Mouse (Mus musculus): ENCODE results near the gene Olfr730. TPM values are rescaled to one million over a fixed set of nuclear protein-coding genes. Genes with fewer than 3 reads are reported as not detected.

The Olfr730 gene
- polyA plus RNA-seq (2015; fragmentation: Illumina TruSeq; extraction: RNeasy Lipid Tissue Mini Kit (QIAGEN cat#74804); ENCODE audit: insufficient read depth, low replicate concordance) = not detected

GRCm38 (mm10) chr14:50188098-50188497, at the start of gene Olfr730:
Gene Olfr730 (minus strand): TSS chr14:50188198.

GRCm38 (mm10) chr14:50152810-50153209, 35.2 kb downstream of the Olfr730 start, which contains the start of gene Olfr729:
Gene Olfr729 (minus strand): TSS chr14:50152910.

GRCm38 (mm10) chr14:50142580-50142979, 45.4 kb downstream of the Olfr730 start, which contains the start of gene Olfr728:
Gene Olfr728 (minus strand): TSS chr14:50142680.

Other genes starting within 250 kb of the Olfr730 start
- not detected for gene Olfr724, start 224.9 kb downstream of the Olfr730 start, polyA plus RNA-seq (2015; fragmentation: Illumina TruSeq; extraction: RNeasy Lipid Tissue Mini Kit (QIAGEN cat#74804); ENCODE audit: insufficient read depth, low replicate concordance)
- gene Olfr725, start 147.8 kb downstream of the Olfr730 start, polyA plus RNA-seq (2015; fragmentation: Illumina TruSeq; extraction: RNeasy Lipid Tissue Mini Kit (QIAGEN cat#74804); ENCODE audit: insufficient read depth, low replicate concordance) = not detected
- not detected for gene Olfr726, start 97.2 kb downstream of the Olfr730 start, polyA plus RNA-seq (2015; fragmentation: Illumina TruSeq; extraction: RNeasy Lipid Tissue Mini Kit (QIAGEN cat#74804); ENCODE audit: insufficient read depth, low replicate concordance)
- gene Olfr727, start 65.0 kb downstream of the Olfr730 start, polyA plus RNA-seq (2015; fragmentation: Illumina TruSeq; extraction: RNeasy Lipid Tissue Mini Kit (QIAGEN cat#74804); ENCODE audit: insufficient read depth, low replicate concordance) = not detected
- not detected for gene Olfr728, start 45.5 kb downstream of the Olfr730 start, polyA plus RNA-seq (2015; fragmentation: Illumina TruSeq; extraction: RNeasy Lipid Tissue Mini Kit (QIAGEN cat#74804); ENCODE audit: insufficient read depth, low replicate concordance)
- gene Olfr729, start 35.3 kb downstream of the Olfr730 start, polyA plus RNA-seq (2015; fragmentation: Illumina TruSeq; extraction: RNeasy Lipid Tissue Mini Kit (QIAGEN cat#74804); ENCODE audit: insufficient read depth, low replicate concordance) = not detected
- not detected for gene Olfr731, start 53.7 kb upstream of the Olfr730 start, polyA plus RNA-seq (2015; fragmentation: Illumina TruSeq; extraction: RNeasy Lipid Tissue Mini Kit (QIAGEN cat#74804); ENCODE audit: insufficient read depth, low replicate concordance)
- gene Olfr732, start 96.0 kb upstream of the Olfr730 start, polyA plus RNA-seq (2015; fragmentation: Illumina TruSeq; extraction: RNeasy Lipid Tissue Mini Kit (QIAGEN cat#74804); ENCODE audit: insufficient read depth, low replicate concordance) = not detected
- 0.10 TPM for gene Olfr733, start 113.3 kb upstream of the Olfr730 start, polyA plus RNA-seq (2015; fragmentation: Illumina TruSeq; extraction: RNeasy Lipid Tissue Mini Kit (QIAGEN cat#74804); ENCODE audit: insufficient read depth, low replicate concordance)
- gene Olfr734, start 138.6 kb upstream of the Olfr730 start, polyA plus RNA-seq (2015; fragmentation: Illumina TruSeq; extraction: RNeasy Lipid Tissue Mini Kit (QIAGEN cat#74804); ENCODE audit: insufficient read depth, low replicate concordance) = not detected
- gene Olfr735, start 160.7 kb upstream of the Olfr730 start, polyA plus RNA-seq (2015; fragmentation: Illumina TruSeq; extraction: RNeasy Lipid Tissue Mini Kit (QIAGEN cat#74804); ENCODE audit: insufficient read depth, low replicate concordance) = not detected
- 33.0 TPM for gene Tlr11, start 169.7 kb upstream of the Olfr730 start, polyA plus RNA-seq (2015; fragmentation: Illumina TruSeq; extraction: RNeasy Lipid Tissue Mini Kit (QIAGEN cat#74804); ENCODE audit: insufficient read depth, low replicate concordance)
- not detected for gene Olfr736, start 193.0 kb upstream of the Olfr730 start, polyA plus RNA-seq (2015; fragmentation: Illumina TruSeq; extraction: RNeasy Lipid Tissue Mini Kit (QIAGEN cat#74804); ENCODE audit: insufficient read depth, low replicate concordance)
- not detected for gene Olfr738, start 219.4 kb upstream of the Olfr730 start, polyA plus RNA-seq (2015; fragmentation: Illumina TruSeq; extraction: RNeasy Lipid Tissue Mini Kit (QIAGEN cat#74804); ENCODE audit: insufficient read depth, low replicate concordance)
- gene Olfr739, start 230.4 kb upstream of the Olfr730 start, polyA plus RNA-seq (2015; fragmentation: Illumina TruSeq; extraction: RNeasy Lipid Tissue Mini Kit (QIAGEN cat#74804); ENCODE audit: insufficient read depth, low replicate concordance) = not detected